Mouse (Mus musculus) embryonic fibroblast, embryonic 13.5 days (primary cell): ENCODE measurements at regions not wholly inside any gene's neighbourhood (a gene's known extent, or its start where the extent isn't known, plus 50 kb on each side); places are given as distances from the start of the nearest gene placed in this dataset.

Experiments used
- CTCF ChIP-seq: IDR thresholded peaks from 2 replicates; pipeline ENCODE4 v1.5.1; 2011; ENCODE audit warnings: mild to moderate bottlenecking, control low read depth, low read length, moderate library complexity, borderline replicate concordance; ENCODE audit not compliant: insufficient read depth
- POLR2A ChIP-seq: IDR thresholded peaks from 2 replicates; pipeline ENCODE4 v1.6.1; 2011; ENCODE audit warnings: low read depth, mild to moderate bottlenecking, control low read depth, low read length, moderate library complexity

- no peak for TF ChIP-seq CTCF
- TF ChIP-seq POLR2A: no peak
Measured at GRCm38 (mm10) chr17:44344542-44344941, 156.2 kb downstream of the Clic5 start.
